Mouse (Mus musculus) CH12.LX (cell line): ENCODE measurements around the gene Phykpl.

Source experiments
- CTCF ChIP-seq, 2 experiments: IDR thresholded peaks in 1 of 2; conservative IDR thresholded peaks in 1 of 2; 2 replicates each; pipeline ENCODE4 v1.5.1; 2011 to 2012; ENCODE audit warnings: low read depth in 2 of 2, low read length in 2 of 2, improper control_type of control experiment in 1 of 2, inconsistent platforms in 1 of 2, mild to moderate bottlenecking in 1 of 2, moderate library complexity in 1 of 2
- EP300 ChIP-seq: IDR thresholded peaks from 2 replicates; pipeline ENCODE4 v1.6.1; 2011; ENCODE audit warnings: low read length, improper control_type of control experiment
- MEF2A ChIP-seq: IDR thresholded peaks from 2 replicates; pipeline ENCODE4 v1.6.1; 2014; ENCODE audit warnings: low read depth, mild to moderate bottlenecking, inconsistent platforms, low read length, improper control_type of control experiment, borderline replicate concordance
- POLR2A ChIP-seq: IDR thresholded peaks from 2 replicates; pipeline ENCODE4 v1.6.1; 2011; ENCODE audit warnings: low read depth, mild to moderate bottlenecking, improper control_type of control experiment, low read length
- USF2 ChIP-seq: conservative IDR thresholded peaks from 2 replicates; pipeline ENCODE4 v1.6.1; 2011; ENCODE audit warnings: low read depth, low read length, improper control_type of control experiment

- TF ChIP-seq CTCF (conservative IDR thresholded peaks at IDR 0.05 in 1 of 2, IDR thresholded peaks at IDR 0.05 in 1 of 2; ENCODE audit: low read depth in 2 of 2, low read length in 2 of 2) (no peak), EP300 (no peak), MEF2A (no peak), POLR2A (no peak), USF2 (no peak)
Measured at GRCm38 (mm10) chr11:51650261-51650660, 65.7 kb downstream of the Phykpl start.
